ENCODE assay signal across 19 mouse cellular contexts in genomic region chr10:61911770-61912169, GRCm38 (mm10).
"Had no signal": no experiment of that assay in that cellular context is flagged by ENCODE, and none has a peak within 500 bp of the region (broad histone marks: within the 10 kb centered on the region; RNA-seq: fewer than 3 reads in every experiment).

No protein-coding gene starts in this region.

- H3K4me1 ChIP-seq: midbrain, embryonic 10.5 days; midbrain, embryonic 12.5 days; neural tube, embryonic 13.5 days; neural tube, embryonic 15.5 days; stomach, embryonic 15.5 days had no signal

- H3K27me3 ChIP-seq: midbrain, embryonic 12.5 days; neural tube, embryonic 13.5 days; neural tube, embryonic 15.5 days; stomach, embryonic 15.5 days had no signal

- H3K27ac ChIP-seq: midbrain, embryonic 10.5 days; midbrain, embryonic 12.5 days; neural tube, embryonic 13.5 days; neural tube, embryonic 15.5 days; stomach, embryonic 15.5 days; stomach, postnatal 0 days had no signal

- H3K36me3 ChIP-seq: midbrain, embryonic 10.5 days; midbrain, embryonic 12.5 days; neural tube, embryonic 13.5 days; neural tube, embryonic 15.5 days; stomach, embryonic 15.5 days had no signal

- H3K4me2 ChIP-seq: lung, embryonic 14.5 days; midbrain, embryonic 12.5 days; neural tube, embryonic 13.5 days; neural tube, embryonic 15.5 days; stomach, embryonic 15.5 days had no signal

- H3K9me3 ChIP-seq: stomach, embryonic 15.5 days had no signal

- H3K9ac ChIP-seq: lung, embryonic 14.5 days; midbrain, embryonic 12.5 days; neural tube, embryonic 13.5 days; neural tube, embryonic 15.5 days; stomach, embryonic 15.5 days had no signal

- DNase-seq: lung, adult 18-20 months; lung, embryonic 14.5 days; lung, postnatal 10 days; lung, postnatal 4 days; midbrain, embryonic 14.5 days; retina, postnatal 1 day; right cerebral cortex, adult 18-20 months; right cerebral cortex, postnatal 25 days; right cerebral cortex, postnatal 4 days; thymus, adult 2 months; thymus, postnatal 36 days had no signal

- H3K4me3 ChIP-seq: midbrain, embryonic 10.5 days; midbrain, embryonic 12.5 days; myocyte; neural tube, embryonic 13.5 days; neural tube, embryonic 15.5 days; stomach, embryonic 15.5 days had no signal

- ATAC-seq: midbrain, embryonic 16.5 days had no signal
